Mouse (Mus musculus) testis, adult 2 months (tissue): ENCODE measurements around the gene 1700003H04Rik. TPM values are rescaled to one million over a fixed set of nuclear protein-coding genes. Genes with fewer than 3 reads are reported as not detected.

Experiments
- H3K27ac ChIP-seq: fragments of 200-500 bp; 2 replicates; pipeline ENCODE4 v1.5.1; 2012; ENCODE audit warnings: low read depth, low read length; ENCODE audit not compliant: control insufficient read depth, insufficient read depth
- H3K27me3 ChIP-seq: fragments of 200-500 bp; 2 replicates; pipeline ENCODE4 v1.6.1; 2012; ENCODE audit warnings: mild to moderate bottlenecking, low read length, moderate library complexity; ENCODE audit not compliant: control insufficient read depth, insufficient read depth
- H3K36me3 ChIP-seq: fragments of 200-500 bp; 2 replicates; pipeline ENCODE4 v1.6.1; 2012; ENCODE audit warnings: mild to moderate bottlenecking, low read length; ENCODE audit not compliant: control insufficient read depth, insufficient read depth
- H3K4me1 ChIP-seq: fragments of 200-500 bp; 2 replicates; pipeline ENCODE4 v1.6.1; 2012; ENCODE audit warnings: low read length; ENCODE audit not compliant: control insufficient read depth, insufficient read depth
- H3K4me3 ChIP-seq: fragments of 200-500 bp; 2 replicates; pipeline ENCODE4 v1.5.1; 2012; ENCODE audit warnings: low read depth, mild to moderate bottlenecking, low read length, moderate library complexity, mixed read lengths; ENCODE audit not compliant: control insufficient read depth
- CTCF ChIP-seq: fragments of 200-500 bp; IDR thresholded peaks from 2 replicates; pipeline ENCODE4 v1.5.1; 2012; ENCODE audit warnings: low read depth, mild to moderate bottlenecking, inconsistent platforms, low read length, moderate library complexity; ENCODE audit not compliant: control insufficient read depth, insufficient read depth, insufficient replicate concordance
- POLR2A ChIP-seq: fragments of 200-500 bp; IDR thresholded peaks from 2 replicates; pipeline ENCODE4 v1.6.1; 2012; ENCODE audit warnings: low read depth, mild to moderate bottlenecking, inconsistent platforms, low read length, moderate library complexity; ENCODE audit not compliant: control insufficient read depth
- polyA plus RNA-seq: library from polyadenylated mRNA; depleted of rRNA; stranded (reverse); fragments of >200 nt; gene quantifications from 2 replicates; pipeline ENCODE4 v1.2.3, GENCODE M21; 2012; rRNA removed

1700003H04Rik gene
- polyA plus RNA-seq, 1 experiment = 86.1 TPM

DNA sequence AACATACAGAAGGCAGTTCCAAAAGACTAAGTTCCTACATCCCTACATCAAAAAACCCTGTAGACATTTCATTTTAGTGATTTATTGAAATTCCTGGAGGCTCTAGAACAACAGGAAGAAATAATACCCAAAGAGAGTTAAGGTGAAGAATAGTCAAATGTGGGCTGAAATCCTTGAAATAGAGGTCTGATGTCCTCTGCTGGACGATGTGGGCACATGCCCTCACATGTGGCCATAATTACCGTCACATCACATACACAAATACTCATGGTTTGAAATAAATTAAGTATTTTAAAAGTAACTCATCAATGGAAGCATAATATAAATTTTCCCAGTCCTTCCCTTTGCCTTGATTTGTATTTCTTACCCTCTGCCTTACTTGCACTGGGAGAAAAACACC lies 4.9 kb upstream of the 1700003H04Rik start:
- H3K4me1 ChIP-seq = no peaks in the 10 kb centered on the region
- no peak overlapping the region for H3K4me3 ChIP-seq
- no peak for TF ChIP-seq POLR2A
- no peak for TF ChIP-seq CTCF
- H3K36me3 ChIP-seq = no peaks in the 10 kb centered on the region
- no peaks in the 10 kb centered on the region for H3K27me3 ChIP-seq
- H3K27ac ChIP-seq = no peak overlapping the region

DNA sequence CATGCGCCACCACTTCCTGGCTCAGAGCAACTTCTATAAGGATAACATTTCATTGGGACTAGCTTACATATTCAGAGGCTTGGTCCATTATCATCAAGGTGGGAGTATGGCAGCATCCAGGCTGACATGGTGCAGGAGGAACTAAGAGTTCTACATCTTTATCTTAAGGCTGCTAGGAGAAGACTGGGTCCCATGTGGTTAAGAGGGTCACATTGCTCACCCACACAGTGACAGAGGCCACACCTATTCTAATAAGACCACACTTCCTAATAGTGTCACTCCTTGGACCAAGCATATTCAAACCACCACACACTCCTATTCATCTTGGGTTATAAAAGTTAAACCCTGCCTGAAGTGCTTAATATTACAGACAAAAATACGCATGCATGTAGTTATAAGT lies 23.6 kb downstream of the 1700003H04Rik start:
- no peaks in the 10 kb centered on the region for H3K4me1 ChIP-seq
- no peaks in the 10 kb centered on the region for H3K27me3 ChIP-seq
- TF ChIP-seq CTCF (no peak), POLR2A (no peak)
- no peak overlapping the region for H3K4me3 ChIP-seq
- no peaks in the 10 kb centered on the region for H3K36me3 ChIP-seq
- H3K27ac ChIP-seq = no peak overlapping the region

DNA sequence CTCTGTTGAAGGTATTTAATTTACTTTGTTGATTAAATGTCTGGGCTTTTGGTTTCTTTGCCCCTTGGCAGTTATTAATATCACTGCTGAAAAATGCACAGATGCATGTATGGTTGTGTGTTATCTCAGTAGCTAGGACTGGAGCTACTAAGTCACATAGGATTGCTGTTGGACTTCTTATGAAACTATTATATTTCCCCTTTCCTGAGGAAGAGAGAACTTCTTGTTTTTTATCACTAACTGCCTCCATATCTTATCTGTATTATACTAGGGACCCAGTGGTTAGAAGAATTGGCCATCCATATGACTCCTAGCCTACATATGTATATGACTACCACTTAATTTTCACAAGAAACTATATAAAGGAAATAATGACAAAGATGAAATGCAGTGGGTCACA lies 24.9 kb downstream of the 1700003H04Rik start:
- TF ChIP-seq POLR2A = no peak

DNA sequence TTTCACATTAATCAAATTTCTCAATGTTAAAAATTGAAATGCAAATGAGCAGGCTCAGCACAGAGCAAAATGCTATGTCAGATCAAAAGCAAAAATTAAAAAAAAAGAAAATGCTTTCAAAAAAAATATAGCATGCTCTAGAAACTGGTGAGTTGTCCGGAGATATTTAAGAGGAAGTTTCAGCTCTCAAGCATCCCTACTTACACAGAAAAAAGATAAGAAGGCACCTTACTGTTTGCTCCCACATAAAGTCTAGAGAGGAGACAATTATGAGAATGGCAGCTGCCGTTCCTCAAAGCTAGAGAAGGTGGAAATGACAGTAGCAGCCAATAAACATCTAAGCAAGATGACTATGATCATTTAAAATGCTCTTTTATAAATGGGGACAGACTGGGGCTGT lies 25.8 kb downstream of the 1700003H04Rik start:
- Histone ChIP-seq H3K4me1 (no peaks in the 10 kb centered on the region), H3K4me3 (no peak overlapping the region), H3K27ac (no peak overlapping the region), H3K36me3 (no peaks in the 10 kb centered on the region), H3K27me3 (no peaks in the 10 kb centered on the region)
- TF ChIP-seq POLR2A (no peak), CTCF (no peak)

More for the DNA sequence above, 24.9 kb downstream of the 1700003H04Rik start:
- H3K27me3 ChIP-seq = no peaks in the 10 kb centered on the region
- H3K4me1 ChIP-seq = no peaks in the 10 kb centered on the region
- no peaks in the 10 kb centered on the region for H3K36me3 ChIP-seq
- H3K4me3 ChIP-seq = no peak overlapping the region
- H3K27ac ChIP-seq = no peak overlapping the region

DNA sequence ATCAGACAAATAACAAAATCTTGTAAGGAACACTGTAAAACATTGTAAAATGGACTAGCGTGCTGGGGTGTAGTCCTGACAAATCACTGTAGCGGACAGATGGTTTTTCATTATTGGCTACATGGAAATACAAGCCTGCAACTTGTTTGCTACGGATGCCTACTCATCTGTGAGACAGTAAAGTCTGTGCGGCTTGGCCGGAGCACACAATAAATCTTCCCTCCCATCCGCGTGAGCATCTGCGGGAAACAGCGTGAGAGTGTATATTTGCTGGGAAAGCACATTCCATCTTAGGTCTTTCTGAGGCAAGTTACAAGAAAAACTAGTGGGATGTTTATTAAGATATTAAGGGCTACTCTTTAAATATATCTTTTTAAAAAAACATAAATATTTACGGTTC lies 32.0 kb downstream of the 1700003H04Rik start:
- H3K27ac ChIP-seq = no peak overlapping the region
- H3K4me3 ChIP-seq = no peak overlapping the region
- no peak for TF ChIP-seq CTCF
- TF ChIP-seq POLR2A = no peak
- H3K36me3 ChIP-seq = no peaks in the 10 kb centered on the region
- H3K4me1 ChIP-seq = no peaks in the 10 kb centered on the region
- H3K27me3 ChIP-seq = no peaks in the 10 kb centered on the region

GRCm38 (mm10) chr3:124538260-124538659 lies 42.6 kb downstream of the 1700003H04Rik start:
- TF ChIP-seq CTCF = no peak
- no peak for TF ChIP-seq POLR2A
- H3K4me3 ChIP-seq = no peak overlapping the region

DNA sequence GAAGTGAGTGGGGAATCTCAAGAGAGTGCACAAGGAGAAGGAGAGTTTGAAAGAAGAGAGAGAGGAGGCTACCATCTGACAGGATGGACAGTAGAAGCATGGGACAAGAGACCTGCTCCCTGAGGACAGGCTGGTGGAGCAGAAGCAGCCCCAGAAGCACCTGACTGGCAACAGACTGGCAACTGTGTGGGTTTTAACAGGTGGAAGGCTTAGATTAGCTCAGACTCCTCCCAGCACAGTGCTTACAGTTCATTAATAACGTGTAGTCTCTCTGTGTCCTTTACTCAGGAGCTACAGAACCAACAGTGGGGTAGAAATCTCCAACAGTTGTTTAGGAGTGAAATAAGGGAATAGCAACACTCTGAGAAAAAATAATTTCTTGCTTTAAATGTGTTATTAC lies 44.3 kb downstream of the 1700003H04Rik start:
- TF ChIP-seq POLR2A = no peak
- no peak for TF ChIP-seq CTCF
- Histone ChIP-seq H3K36me3 (no peaks in the 10 kb centered on the region), H3K4me1 (no peaks in the 10 kb centered on the region), H3K27ac (no peak overlapping the region), H3K4me3 (no peak overlapping the region), H3K27me3 (no peaks in the 10 kb centered on the region)

More at GRCm38 (mm10) chr3:124538260-124538659, 42.6 kb downstream of the 1700003H04Rik start:
- Histone ChIP-seq H3K27me3 (no peaks in the 10 kb centered on the region), H3K27ac (no peak overlapping the region), H3K4me1 (no peaks in the 10 kb centered on the region), H3K36me3 (no peaks in the 10 kb centered on the region)

DNA sequence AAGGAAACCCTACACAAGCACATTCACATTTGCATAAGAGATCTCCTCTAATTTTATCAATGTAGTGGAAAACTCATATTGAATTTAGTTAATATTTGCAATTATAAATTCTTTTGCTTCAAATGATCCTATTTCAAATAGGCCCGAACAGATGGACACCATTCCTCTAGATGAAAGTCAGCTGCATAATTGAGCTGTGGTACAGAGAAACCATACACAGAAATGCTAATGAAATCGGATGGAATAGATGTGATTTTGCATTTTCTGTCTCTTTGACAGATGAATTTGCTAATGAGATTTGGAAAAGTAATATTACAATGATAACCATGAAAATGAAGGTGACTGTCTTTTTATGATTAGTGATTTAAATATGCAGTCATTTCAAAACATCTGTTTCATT lies 62.1 kb downstream of the 1700003H04Rik start:
- Histone ChIP-seq H3K27me3 (no peaks in the 10 kb centered on the region), H3K36me3 (no peaks in the 10 kb centered on the region), H3K27ac (no peak overlapping the region), H3K4me3 (no peak overlapping the region), H3K4me1 (no peaks in the 10 kb centered on the region)
- TF ChIP-seq POLR2A = no peak
- no peak for TF ChIP-seq CTCF

Other genes with a start within 250 kb of the 1700003H04Rik start
- 48.0 and 75.5 TPM in 2 replicates for gene 1700006A11Rik, start 155.1 kb downstream of the 1700003H04Rik start, polyA plus RNA-seq